Mouse (Mus musculus) heart, embryonic 14.5 days (tissue): ENCODE measurements around the gene Iqsec3. TPM values are rescaled to one million over a fixed set of nuclear protein-coding genes. Genes with fewer than 3 reads are reported as not detected.

Source experiments
- ATAC-seq: fragments of 200-750 bp; cut with Nextera tagmentation; 2 replicates; pipeline ENCODE4 v1.8.0; 2017; ENCODE audit warnings: low read depth, moderate TSS enrichment; ENCODE audit not compliant: insufficient number of reproducible peaks, insufficient read depth, low FRiP score
- H3K27ac ChIP-seq, 2 experiments: fragments of 200-500 bp in 1 of 2; fragments of 300-500 bp in 1 of 2; sonication (generic) in 1 of 2; replicated peaks in 1 of 2; 2 replicates each; pipeline ENCODE4 v1.5.1; 2012 to 2014; ENCODE audit warnings: low read depth in 2 of 2, low read length in 2 of 2, control low read depth in 1 of 2, mild to moderate bottlenecking in 1 of 2, mixed read lengths in 1 of 2; ENCODE audit not compliant: control insufficient read depth in 1 of 2, insufficient read depth in 1 of 2
- H3K27me3 ChIP-seq: fragments of 300-500 bp; sonication (generic); 2 replicates; pipeline ENCODE4 v1.6.1; 2014; ENCODE audit warnings: mild to moderate bottlenecking, low read length, control low read depth; ENCODE audit not compliant: control insufficient read depth, insufficient read depth
- H3K36me3 ChIP-seq: fragments of 300-500 bp; sonication (generic); 2 replicates; pipeline ENCODE4 v1.6.1; 2014; ENCODE audit warnings: mild to moderate bottlenecking, control low read depth, low read length, mixed read lengths; ENCODE audit not compliant: control insufficient read depth, insufficient read depth
- H3K4me1 ChIP-seq, 2 experiments: fragments of 200-500 bp in 1 of 2; fragments of 300-500 bp in 1 of 2; sonication (generic) in 1 of 2; 2 replicates each; pipeline ENCODE4 v1.6.1; 2012 to 2014; ENCODE audit warnings: low read length in 2 of 2, control low read depth in 1 of 2, mixed read lengths in 1 of 2; ENCODE audit not compliant: control insufficient read depth in 2 of 2, insufficient read depth in 2 of 2
- H3K4me2 ChIP-seq: fragments of 300-500 bp; sonication (generic); 2 replicates; pipeline ENCODE4 v1.6.1; 2014; ENCODE audit warnings: mild to moderate bottlenecking, low read length
- H3K4me3 ChIP-seq, 2 experiments: fragments of 200-500 bp in 1 of 2; fragments of 300-500 bp in 1 of 2; sonication (generic) in 1 of 2; 2 replicates each; pipeline ENCODE4 v1.5.1; 2012 to 2014; ENCODE audit warnings: low read length in 2 of 2, mild to moderate bottlenecking in 2 of 2, control low read depth in 1 of 2, low read depth in 1 of 2, moderate library complexity in 1 of 2; ENCODE audit not compliant: control insufficient read depth in 1 of 2, insufficient read depth in 1 of 2
- H3K9ac ChIP-seq: fragments of 300-500 bp; sonication (generic); 2 replicates; pipeline ENCODE4 v1.6.1; 2014; ENCODE audit warnings: mild to moderate bottlenecking, low read length
- H3K9me3 ChIP-seq: fragments of 300-500 bp; sonication (generic); 2 replicates; pipeline ENCODE4 v1.6.1; 2016; ENCODE audit warnings: low read length, control low read depth; ENCODE audit not compliant: control insufficient read depth
- WGBS: fragments of 180-500 bp; shearing (Covaris S2); extraction: QIAGEN DNeasy Blood & Tissue Kit; methylation state at CpG from one replicate; pipeline ENCODE4 v1.1.7; 2014; 5-methylcytosine and 5-hydroxymethylcytosine counted together
- polyA plus RNA-seq: library from polyadenylated mRNA; unstranded; fragments of >200 nt; fragmentation: Nextera tagmentation; extraction: Ambion mirVana; gene quantifications from 2 replicates; pipeline ENCODE4 v1.2.1, GENCODE M21; 2014

Iqsec3 gene
- 0.03 TPM in 1 of 2 replicates, not detected in the other for polyA plus RNA-seq

- Histone ChIP-seq H3K36me3 (no peaks in the 10 kb centered on the region), H3K4me3 (peak within 1 kb of the TSS; percentile 17 to 24; a peak in 3 of 4 replicates), H3K9me3 (no peaks in the 10 kb centered on the region), H3K27ac (no peak within 1 kb of the TSS), H3K4me1 (peaks cover 0 to 4% of the 10 kb centered on the region in 2 experiments; a peak in 1 of 4 replicates), H3K27me3 (peaks cover 37% of the 10 kb centered on the region), H3K9ac (no peak within 1 kb of the TSS), H3K4me2 (peak within 1 kb of the TSS; percentile 65)
- ATAC-seq: peak; percentile 79; the same call in 1 of the 2 replicates
- under 1% methylated on average over 63 of the region's 65 CpGs for WGBS
Observed at GRCm38 (mm10) chr6:121473093-121473821, at the start of gene Iqsec3. TSS of gene Iqsec3 (minus strand) at chr6:121473678.

DNA sequence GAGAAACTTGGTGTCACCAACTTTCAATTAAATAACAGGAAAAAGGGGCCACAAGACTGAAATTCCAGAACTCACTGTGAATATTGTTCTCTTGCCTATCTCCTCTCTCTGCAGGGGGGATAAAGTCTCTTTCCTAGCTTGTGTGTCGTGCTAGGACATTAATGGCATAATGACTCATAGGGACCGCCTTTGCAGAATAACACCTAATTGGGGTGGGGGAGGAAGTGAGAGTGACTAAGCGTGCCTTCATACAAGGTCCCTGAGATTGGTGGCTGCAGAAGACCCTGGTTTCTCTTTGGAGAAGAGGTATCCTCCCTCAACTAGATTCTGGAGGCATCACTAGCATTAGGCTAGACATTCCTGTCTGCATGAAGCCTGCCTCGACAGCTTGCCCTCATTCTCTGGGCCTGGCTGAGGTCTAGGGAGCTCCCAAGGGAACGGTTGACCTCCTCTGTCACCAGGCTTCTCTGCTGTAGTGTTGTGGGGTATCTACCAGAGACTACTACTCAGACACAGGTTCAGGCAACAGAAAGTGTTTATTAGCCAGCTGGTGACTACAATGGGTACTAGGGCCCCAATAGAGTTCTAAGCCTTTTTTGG, 48.7 kb upstream of the Iqsec3 start:
- Histone ChIP-seq H3K9ac (no peak overlapping the region), H3K27me3 (no peaks in the 10 kb centered on the region), H3K4me2 (no peak overlapping the region), H3K36me3 (no peaks in the 10 kb centered on the region), H3K4me1 (peaks cover 11 to 12% of the 10 kb centered on the region in 2 experiments; a peak in 3 of 4 replicates), H3K9me3 (no peaks in the 10 kb centered on the region), H3K27ac (no peak overlapping the region), H3K4me3 (no peak overlapping the region)
- no peak for ATAC-seq
- WGBS: 62% methylated on average over 5 of the region's 5 CpGs

- Histone ChIP-seq H3K4me1 (peaks cover 11 to 12% of the 10 kb centered on the region in 2 experiments; a peak in 3 of 4 replicates), H3K27ac (no peak overlapping the region), H3K4me3 (no peak overlapping the region), H3K9ac (no peak overlapping the region), H3K36me3 (no peaks in the 10 kb centered on the region), H3K27me3 (no peaks in the 10 kb centered on the region), H3K4me2 (no peak overlapping the region), H3K9me3 (no peaks in the 10 kb centered on the region)
- WGBS: 75% methylated on average over 3 of the region's 3 CpGs
- ATAC-seq: no peak
Observed at GRCm38 (mm10) chr6:121521030-121521429, 47.6 kb upstream of the Iqsec3 start.

- Histone ChIP-seq H3K36me3 (no peaks in the 10 kb centered on the region), H3K4me2 (no peak overlapping the region), H3K27ac (no peak overlapping the region), H3K9ac (no peak overlapping the region), H3K27me3 (no peaks in the 10 kb centered on the region), H3K4me1 (peaks cover 10 to 11% of the 10 kb centered on the region in 2 experiments; a peak in 3 of 4 replicates), H3K4me3 (no peak overlapping the region), H3K9me3 (no peaks in the 10 kb centered on the region)
- WGBS: 62% methylated on average over 2 of the region's 2 CpGs
- ATAC-seq: no peak
Observed at GRCm38 (mm10) chr6:121519896-121520295, 46.4 kb upstream of the Iqsec3 start.

DNA sequence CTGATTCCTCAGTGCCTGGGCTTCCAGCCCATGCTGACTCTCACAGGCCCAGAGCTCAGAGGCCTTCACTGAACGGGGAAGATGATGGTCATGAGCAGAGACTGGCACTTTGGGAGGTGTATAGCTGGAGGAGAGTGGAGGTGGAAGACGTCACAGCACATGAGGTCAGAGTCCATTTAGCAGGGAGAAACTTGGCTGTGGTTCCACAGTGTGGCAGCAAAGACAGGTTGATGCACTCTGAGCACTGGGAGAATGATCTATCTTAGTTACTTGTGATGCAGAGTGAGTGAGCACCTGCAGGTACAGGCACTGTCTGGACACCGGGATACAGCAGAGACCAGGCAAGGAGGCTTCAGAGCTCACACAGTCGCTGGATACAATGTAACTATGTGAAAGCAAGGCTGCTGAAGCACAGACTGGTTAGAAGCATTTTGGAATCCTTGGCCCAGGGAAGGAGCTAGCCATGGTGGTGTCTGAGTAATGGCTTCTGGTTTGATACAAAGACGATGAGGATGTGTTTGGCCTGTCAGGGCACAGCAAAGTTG, 45.9 kb upstream of the Iqsec3 start:
- no peaks in the 10 kb centered on the region for H3K9me3 ChIP-seq
- H3K4me2 ChIP-seq: no peak overlapping the region
- no peak overlapping the region for H3K27ac ChIP-seq
- peaks cover 5 to 6% of the 10 kb centered on the region in 2 experiments; a peak in 3 of 4 replicates for H3K4me1 ChIP-seq
- ATAC-seq: no peak
- no peaks in the 10 kb centered on the region for H3K36me3 ChIP-seq
- 64% methylated on average over 5 of the region's 5 CpGs for WGBS
- no peak overlapping the region for H3K9ac ChIP-seq
- no peaks in the 10 kb centered on the region for H3K27me3 ChIP-seq
- no peak overlapping the region for H3K4me3 ChIP-seq

- 83% methylated on average over 6 of the region's 6 CpGs for WGBS
- no peak overlapping the region for H3K4me2 ChIP-seq
- H3K9ac ChIP-seq: no peak overlapping the region
- no peaks in the 10 kb centered on the region for H3K4me1 ChIP-seq
- no peak overlapping the region for H3K4me3 ChIP-seq
- no peaks in the 10 kb centered on the region for H3K36me3 ChIP-seq
- no peaks in the 10 kb centered on the region for H3K27me3 ChIP-seq
- no peak for ATAC-seq
- no peak overlapping the region for H3K27ac ChIP-seq
- H3K9me3 ChIP-seq: no peaks in the 10 kb centered on the region
Observed at GRCm38 (mm10) chr6:121517726-121518125, 44.2 kb upstream of the Iqsec3 start.

GRCm38 (mm10) chr6:121510381-121510780, 36.9 kb upstream of the Iqsec3 start:
- Histone ChIP-seq H3K27me3 (no peaks in the 10 kb centered on the region), H3K4me3 (no peak overlapping the region), H3K4me1 (no peaks in the 10 kb centered on the region), H3K4me2 (no peak overlapping the region), H3K27ac (no peak overlapping the region), H3K9me3 (no peaks in the 10 kb centered on the region), H3K36me3 (no peaks in the 10 kb centered on the region), H3K9ac (no peak overlapping the region)
- WGBS: 78% methylated on average over 3 of the region's 3 CpGs
- no peak for ATAC-seq
